Mouse (Mus musculus) CD4-positive, CD25-positive, alpha-beta regulatory T cell, adult 4 months (primary cell): ENCODE data around the gene Btbd9. TPM values are rescaled to one million over a fixed set of nuclear protein-coding genes. Genes with fewer than 3 reads are reported as not detected.

Experiments
- ATAC-seq: one replicate; pipeline ENCODE4 v1.8.0; 2017
- polyA plus RNA-seq, 2 experiments: library from polyadenylated mRNA; unstranded; fragments of 100-300 nt; shearing (Covaris generic); gene quantifications; one replicate each; pipeline ENCODE4 v1.2.1; 2017

Gene Btbd9
- polyA plus RNA-seq, 2 experiments from 2014 or later, result 58.9 to 82.9 TPM

DNA sequence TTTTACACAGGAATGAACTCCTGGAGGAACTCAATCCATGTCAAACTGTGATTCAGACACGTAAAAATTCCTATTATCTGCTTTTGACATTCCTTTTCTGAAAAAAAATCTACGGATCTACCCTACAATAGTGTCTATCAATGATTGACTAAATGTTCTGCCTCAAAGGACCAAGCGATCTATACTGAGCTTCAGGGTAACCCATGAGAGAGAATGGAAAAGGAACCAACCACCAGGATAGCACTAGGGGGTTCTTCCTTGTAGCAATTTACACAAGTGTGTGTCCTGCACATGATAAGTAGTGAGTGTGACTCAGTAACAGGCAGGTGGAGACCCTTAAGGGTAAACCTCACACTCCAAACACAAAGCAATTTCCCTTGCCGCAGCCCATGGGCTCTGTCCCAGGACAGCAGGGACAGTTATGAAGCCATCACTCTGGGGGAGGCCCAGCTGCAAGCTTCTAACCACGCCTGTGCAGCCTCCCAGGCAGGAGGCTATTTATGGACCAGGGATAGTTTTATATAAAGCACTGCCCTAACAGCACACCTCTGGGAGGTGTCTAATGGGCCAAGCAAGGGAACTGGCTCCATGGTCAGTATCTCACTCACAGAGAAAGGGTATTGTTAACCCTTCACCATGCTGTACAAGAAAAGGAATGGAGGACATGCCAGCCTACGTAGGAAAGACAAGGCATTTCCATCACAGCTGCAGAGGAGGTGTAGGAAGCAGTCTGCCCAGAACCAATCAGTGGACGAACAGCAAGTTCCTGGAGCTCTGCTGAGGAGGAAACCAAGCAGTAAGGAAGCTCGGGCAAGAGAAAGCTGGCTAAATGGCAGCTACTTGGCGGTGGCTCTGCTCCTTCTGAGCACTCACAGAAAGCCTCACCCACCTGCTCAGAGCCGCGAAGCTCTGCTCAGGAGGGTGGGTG, 306.9 kb downstream of the Btbd9 start:
- ATAC-seq, result no peak

DNA sequence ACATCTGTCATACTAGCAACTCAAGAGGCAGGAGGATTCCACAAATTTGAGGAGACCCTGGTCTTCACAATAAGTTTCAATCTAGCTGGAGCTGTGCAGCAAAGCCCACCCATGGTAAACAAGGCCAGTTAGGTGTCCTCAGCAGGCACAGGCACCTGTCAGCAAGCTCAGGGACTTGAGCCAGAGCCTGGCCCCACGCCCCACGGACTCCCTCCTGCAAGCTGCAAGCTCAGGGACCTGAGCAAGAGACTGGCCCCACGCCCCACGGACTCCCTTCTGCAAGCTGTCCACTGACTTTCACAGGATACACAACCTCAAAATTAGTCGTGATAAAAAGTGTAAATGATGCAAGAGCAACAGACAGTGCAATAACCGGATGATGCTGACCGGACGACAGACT, 307.8 kb downstream of the Btbd9 start:
- no peak for ATAC-seq

DNA sequence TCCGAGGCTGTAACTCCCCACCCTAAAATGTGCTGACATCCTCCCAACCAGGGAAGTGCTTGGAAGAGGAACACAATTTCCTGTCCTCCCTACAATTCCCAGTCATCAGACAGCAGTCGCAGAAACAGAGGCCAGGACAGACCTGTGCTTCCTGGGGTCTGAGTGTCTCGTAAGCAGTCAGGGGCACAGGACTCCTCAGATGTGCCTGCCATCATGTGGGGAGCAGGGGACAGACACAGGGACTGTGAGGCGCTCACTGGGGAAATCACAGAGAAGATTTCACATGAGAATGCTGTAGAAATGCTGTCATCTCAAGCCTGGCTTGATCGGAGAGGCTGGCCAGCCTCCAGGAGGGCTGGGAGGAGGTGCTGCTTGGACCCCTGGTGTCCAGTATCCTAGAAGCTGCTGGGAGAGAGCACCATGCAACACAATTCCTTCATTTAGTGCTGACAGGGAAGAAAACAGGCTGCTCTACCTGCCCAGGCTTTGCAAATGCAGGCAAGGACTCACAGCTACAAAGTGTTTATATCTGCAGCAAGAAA, 308.8 kb downstream of the Btbd9 start:
- ATAC-seq, result no peak

DNA sequence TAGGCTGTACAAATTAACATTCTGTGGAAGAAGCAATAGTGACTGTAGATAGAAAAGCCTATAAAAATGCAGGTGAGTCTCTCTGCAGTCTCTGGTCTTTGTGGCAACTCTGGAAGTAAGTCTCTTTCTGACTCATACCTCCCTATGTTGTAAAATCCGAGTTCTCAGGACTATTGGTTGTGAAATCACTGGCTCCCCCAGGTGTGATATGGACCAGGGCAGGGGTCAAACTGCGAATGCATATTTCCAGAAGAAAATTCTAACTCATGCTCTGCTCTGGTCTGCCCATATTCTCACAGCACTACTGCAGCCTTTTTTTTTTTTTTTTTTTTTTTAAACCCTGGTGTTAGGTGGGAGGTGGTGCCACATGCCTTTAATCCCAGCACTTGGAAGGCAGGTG, 312.8 kb downstream of the Btbd9 start:
- no peak for ATAC-seq

DNA sequence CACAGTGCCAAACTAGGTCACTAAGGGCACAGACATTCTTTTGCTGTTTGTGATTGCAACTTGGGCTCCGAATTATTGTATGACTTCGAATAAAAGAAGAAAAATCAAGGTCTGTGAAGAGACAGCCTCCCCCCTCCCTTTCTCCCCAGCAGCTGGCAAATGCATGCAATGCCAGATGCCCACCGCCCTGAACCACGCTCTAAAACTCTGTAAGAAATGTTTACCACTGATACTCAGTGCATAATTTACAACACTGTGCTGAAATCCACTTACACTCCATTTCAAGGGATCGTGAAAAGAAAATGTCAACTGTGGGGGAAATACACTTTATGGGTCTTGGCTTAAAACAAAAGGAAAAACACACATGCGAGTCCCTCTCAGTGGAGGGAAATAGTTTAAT, 313.3 kb downstream of the Btbd9 start:
- no peak for ATAC-seq

DNA sequence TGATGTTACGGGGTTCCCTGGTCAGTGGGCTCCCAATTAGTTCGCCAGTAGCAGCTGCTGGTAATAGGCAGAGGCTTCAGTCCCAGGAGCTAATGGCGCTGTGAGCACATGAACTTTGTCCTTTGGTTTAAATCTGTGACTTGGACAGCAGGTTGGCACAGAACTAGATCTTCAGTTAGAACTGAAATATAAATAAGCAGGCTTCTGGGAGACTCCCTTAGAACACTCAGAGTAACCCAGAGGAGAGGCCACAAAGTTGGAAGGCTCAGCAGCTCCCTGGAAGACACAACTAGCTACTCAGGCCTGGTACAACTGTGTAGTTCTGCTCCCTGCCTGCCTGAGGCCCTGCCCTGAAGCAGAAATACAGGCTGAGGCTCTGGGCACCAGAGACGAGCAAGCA, 313.8 kb downstream of the Btbd9 start:
- no peak for ATAC-seq

DNA sequence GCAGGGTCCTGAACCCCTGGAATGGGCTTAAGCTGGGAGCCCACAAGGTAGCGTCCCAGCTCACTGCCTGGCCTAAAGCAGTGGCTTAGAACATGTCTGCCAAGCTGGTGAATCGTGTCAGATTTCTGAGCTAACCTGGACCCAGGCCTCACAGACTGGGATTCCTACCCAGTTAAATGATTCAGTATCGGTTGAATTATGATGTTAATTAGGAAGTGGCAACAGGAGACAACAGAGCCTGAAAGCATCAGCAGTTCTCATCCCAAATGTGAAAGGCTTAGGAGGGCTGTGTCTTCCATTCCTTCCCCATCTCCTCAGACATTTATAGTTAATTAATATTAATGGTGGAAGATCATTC, 314.3 kb downstream of the Btbd9 start:
- ATAC-seq, result no peak

DNA sequence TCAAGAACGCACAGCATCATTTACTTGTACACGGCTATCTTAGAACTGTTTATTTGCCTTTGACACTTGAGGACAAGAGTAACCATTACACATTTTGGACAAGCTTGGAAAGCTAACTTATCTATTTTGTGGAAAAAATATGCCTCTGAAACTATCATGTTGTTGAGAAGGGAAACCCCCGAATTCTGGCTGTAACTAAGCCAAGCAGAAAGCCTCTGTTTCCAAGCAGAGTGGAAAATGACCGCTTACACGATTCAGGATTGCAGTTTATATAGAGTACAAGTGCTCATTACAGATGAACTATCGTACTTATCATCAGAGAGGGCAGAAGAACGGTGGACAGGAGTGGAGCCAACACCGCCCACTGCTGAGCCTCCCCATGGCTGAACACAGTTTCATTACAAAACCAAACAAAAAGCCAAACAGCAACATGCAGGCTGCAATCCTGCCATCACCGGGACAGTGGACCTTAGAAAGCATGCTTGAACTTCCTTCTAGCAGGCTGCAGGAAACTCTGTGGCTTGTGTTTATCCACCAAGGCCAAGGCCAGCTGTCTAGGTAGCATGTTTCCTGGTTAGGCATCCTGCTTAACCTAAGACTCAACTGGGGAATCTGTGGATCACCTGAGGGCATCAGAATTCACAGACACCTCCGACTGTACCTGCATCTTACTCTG, 314.8 kb downstream of the Btbd9 start:
- ATAC-seq, result no peak

DNA sequence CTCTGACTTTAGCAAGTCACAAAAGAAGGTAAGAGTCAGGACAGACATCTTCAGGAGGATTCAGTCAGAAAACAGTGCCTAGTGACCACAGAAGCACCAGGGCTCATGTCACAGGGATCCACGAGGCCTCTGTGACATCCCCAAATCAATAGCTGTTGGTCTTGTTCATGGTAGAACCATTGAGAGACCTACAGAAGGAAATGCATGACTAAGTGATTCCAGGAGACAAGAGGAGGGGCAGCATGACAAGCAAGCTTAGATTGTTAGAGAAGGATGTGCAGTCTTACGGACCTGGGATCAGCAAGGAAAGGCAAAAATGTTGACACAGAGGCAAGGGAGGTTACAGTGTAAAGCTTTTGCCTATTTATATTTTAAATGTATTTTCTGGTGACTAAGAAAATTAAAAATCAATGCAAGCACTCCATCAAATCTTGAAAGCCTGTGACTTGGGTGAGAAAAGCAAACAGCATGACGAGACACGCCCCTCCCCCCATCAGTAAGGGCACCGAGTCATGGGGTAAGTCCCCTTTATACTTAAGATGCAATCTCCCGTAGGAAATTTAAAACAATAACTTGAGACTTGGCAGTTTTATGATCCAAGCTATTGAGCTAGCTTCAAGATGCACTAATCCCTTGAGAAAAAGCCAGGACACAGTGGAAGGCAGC, 315.5 kb downstream of the Btbd9 start:
- no peak for ATAC-seq

DNA sequence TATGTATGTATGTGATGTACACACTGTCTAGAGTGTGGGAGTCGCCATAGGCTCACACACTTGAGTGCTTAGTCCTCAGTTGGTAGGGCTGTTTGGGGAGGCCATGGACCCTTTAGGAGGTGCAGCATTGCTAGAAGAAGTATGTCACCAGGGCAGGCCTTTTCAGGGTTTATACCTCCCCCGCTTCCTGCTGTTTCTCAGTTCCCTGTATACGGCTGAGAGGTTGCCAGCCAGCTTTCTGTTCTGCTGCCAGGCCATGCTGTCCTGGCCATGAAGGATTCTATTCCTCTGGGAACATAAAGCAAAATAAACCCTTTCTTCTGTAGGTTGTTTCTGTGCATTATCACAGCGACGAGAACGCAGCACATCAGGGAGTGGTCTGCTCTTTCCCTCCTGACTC, 316.4 kb downstream of the Btbd9 start:
- ATAC-seq, result no peak

DNA sequence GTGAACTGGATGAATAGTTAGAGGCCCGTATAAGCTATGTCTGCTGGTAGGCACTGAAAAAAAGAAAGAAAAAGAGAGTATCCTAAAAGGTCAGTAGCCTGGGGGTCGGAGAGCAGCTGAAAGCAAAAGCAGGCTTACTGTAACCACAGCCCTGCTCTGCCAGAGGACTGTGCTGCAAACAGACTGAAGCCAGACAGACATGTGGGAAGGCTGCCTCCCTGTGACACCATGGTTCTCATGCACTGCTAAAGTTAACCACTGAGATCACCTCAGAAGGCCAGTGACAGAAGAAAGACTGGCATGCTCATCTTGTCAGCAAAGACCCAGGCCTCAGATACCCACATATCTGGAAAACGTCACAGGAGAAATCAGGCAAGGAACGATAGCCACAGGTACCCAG, 317.8 kb downstream of the Btbd9 start:
- no peak for ATAC-seq

DNA sequence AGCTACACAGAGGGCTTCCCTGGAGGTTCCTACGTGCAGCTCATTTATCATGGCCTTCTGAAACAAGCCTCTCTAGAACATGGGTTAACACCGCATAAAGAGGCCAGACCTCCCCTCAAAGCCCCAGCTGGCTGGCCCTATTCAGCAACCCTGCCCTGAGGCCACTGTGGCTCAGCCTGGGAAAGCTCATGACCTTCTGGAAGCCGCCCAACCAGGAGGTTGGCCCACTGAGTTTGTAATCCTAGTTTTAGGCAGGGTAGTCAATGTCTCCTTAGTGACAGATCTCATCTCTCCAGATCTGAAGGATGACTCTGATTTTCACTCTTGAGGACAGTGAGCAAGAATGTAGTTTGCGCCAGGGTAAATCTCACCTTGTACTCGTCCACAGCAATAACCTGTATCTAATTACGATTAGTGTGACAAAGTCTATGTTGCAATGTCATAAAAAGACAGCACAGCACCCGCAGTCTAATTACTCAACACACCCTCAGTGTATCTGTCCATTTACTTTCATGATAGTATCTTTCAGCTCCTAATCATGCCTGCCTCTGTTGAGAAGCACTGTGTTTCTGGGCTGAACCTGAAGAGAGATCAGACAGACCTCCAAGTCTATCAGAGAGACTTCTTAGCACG, 320.2 kb downstream of the Btbd9 start:
- no peak for ATAC-seq

DNA sequence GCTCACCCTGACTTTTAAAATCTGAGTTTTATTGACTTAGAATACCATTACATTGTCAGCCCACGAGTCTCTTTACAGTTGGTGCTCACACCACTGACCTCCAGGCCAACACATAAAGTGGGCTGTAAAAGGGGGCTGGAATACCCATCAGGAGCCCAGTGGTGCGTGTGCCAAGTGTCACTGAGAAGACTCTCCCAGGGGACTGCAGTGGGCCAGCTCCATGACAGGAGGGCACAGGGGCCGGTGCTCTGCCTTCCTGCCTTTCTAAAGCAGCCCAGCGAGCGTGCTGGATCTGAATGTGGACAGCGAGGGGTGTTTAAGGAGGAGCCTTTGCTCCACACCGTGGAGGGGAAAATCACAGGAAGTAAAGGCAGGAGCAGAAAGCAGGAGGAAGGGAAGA, 322.4 kb downstream of the Btbd9 start:
- no peak for ATAC-seq

DNA sequence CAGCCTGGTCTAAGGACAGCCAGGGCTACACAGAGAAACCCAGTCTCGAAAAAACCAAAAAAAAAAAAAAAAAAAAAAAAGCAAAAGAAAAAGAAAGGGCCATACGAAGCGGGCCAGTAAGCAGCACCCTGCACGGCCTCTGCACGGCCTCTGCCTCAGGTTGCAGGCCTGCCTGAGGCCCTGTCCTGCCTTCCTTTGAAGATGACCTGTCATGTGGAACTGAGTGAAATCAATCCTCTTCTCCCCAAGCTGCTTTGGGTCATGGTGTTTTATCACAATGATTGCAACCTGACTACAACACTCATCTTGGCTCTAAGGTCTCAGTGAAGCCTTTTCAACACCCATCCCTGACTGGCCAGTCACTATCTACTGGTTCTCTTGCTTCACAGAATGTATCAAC, 323.3 kb downstream of the Btbd9 start:
- no peak for ATAC-seq

DNA sequence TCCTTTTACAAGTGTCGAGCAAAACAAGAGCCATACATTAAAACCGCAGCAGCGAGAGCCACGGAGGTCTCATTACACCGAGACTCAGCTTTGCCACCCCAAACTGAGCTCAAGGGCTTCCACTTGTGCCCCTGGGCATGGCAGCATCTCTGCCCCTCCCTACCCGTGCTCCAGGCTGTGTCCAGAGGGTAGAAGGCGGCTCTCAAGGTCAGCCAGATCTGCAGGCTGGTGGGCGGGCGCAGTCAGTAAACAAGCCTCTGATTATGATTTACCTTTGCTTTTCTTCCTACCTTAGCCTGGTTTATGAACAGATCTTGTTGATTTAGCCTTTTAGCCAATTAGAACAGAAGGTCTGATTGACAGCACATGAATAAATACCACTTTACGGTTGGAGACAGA, 331.0 kb downstream of the Btbd9 start:
- ATAC-seq, result no peak

DNA sequence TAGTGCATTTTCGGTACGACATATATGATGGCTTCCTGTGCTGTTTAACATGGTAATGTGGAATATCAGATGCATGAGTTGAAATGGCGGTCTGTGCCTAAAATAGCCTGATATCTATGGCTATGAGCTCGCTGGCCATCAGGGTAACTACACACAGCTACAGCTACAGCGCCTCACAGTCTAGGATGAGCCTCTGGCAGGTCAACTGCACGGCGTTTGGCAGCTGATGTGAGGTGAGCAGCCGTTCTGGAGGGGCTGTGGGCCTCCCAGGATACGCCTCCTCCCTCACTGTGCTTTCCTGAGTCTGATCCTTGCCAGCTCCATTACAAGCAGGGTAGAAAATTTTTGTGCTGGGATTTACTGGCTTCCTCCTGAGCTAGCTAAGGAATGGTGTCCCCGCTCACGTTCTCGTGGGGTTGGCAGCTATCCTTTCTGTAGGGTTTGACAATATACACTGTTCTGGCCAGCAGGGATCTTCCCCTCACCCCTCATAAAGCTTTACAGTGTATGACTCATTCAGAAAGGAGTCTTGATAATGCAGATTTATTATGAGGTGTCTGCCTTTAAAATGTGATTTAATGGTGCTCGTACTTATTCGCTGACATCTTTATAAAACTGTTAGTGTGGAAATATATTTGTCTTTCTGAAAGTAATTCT, 331.5 kb downstream of the Btbd9 start:
- ATAC-seq, result no peak

DNA sequence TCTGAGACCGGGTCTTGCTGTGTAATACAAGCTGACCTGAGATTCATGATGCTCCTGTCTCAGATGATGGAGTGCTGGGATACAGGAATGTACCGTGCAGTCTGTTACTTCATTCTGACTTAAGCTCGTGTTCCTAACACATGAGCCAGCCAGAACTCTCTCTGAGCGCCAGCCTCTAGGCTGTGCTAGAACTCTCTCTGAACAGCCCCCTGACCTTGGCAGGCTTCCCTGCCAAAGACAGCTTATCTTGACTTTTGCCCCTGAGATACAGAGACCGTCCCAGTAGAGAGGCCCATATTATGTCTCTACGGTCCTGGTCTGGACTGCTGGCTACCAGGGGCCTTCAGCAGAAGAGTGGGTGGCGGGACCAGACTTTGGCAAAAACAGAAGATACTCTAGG, 332.7 kb downstream of the Btbd9 start:
- no peak for ATAC-seq

DNA sequence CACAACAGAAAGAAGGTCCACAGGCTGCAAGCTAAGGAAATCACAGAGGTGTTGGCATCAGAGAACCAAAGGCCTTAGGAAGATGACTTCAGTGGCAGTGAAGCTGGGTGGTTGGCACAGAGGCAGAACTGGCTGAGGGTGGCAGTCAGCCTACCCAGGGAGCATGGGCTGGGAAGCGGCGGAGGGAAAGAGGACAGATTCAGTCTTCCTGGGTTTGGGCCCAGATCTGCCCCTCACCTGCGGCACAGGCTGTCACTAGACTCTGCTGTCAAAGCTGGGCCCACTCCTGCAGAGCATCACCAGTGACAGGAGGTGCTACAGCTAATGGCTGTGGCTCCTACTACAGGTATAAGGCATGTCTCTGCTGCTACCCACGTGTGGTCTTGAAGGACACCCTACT, 333.6 kb downstream of the Btbd9 start:
- ATAC-seq, result no peak

DNA sequence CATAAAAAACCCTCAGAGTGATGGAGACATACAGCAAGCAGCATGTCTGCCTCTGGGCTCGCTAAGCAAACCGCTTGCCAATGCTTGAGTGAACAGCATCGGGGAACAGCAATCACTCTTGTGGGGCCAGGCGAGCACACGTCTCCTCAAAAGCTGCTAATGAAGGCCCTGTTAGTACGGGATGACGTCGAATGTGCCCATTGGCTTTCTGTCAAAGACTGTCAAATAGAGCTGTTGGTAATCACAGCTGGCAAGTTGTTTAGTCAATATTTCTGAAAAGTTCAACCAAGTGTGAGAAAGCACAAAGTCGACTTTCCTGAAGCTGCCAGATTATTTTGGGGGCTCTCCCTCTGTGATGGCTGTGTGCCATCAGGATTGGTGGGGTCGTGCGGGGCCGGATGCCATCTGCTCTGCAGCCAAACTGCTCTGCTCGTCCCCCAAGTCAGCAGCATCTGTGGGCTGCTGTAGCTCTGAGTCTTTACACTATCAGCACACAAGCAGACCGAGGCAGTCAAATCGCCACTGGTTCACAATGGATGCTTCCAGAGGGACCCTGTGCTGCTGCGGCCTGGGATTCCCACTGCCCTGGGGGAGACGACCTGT, 334.5 kb downstream of the Btbd9 start:
- ATAC-seq, result no peak

DNA sequence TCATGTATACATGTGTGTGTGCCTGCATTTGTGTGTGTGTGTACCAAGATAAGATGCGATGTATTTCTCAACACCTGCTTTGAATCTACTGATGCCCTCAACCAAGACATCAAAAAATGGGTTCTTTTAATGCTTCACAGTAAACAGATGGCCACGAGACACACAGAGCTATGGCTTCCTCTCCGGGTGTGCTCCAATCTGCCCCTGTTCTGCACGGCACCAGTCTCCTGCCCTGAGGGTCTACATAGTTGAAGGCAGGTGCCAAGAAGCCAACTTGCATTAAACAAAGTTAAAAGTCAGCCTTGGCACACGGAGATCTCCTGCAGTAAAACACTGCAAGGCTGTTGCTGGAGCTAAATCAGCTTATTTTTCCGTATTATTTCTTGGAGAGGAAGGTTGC, 335.2 kb downstream of the Btbd9 start:
- ATAC-seq, result no peak

DNA sequence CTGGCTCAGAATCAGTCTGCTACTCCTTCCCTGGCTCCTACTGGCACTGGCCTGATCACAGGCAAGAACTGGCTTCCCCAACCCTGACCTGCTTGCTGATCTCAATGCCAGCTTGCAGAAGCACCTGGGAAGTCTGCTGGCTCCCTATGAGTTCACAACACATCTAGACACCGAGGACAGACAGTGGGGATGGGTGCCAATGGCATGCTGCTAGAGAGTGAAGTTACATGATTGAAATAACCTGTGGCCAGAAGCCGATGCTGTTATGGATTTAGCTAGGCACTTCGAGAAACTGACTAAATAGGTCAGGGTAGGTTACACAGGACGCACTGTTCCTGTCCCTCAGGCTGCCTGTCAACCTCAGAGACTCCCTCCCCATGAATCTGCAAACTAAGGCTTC, 335.6 kb downstream of the Btbd9 start:
- ATAC-seq, result no peak

DNA sequence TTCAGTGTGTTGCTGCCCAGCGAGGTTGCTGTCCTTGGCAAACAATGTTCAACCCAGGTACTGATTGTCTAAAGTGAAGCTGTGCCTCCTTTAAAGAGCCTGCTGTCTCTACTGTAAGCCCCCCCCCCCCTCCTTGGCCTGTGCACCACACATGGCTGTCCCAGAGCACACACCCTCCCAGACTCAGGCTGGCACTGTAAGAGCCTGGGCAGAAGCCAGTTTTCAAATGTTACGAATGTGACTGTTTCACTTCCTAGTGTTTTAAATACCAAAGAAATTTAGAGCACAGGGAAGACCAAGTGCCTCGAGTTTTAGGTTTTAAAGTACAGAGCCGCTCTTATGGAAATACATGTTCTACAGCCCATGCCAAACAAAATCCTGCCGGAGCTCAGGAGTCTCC, 336.8 kb downstream of the Btbd9 start:
- ATAC-seq, result no peak
